Mouse (Mus musculus): Measurements from ENCODE around the gene Nadk.

GRCm38 (mm10) chr4:155563400-155564231 is 1.4 kb downstream of the Nadk start:
- TF ChIP-seq ZNF384 (IDR thresholded peaks at IDR 0.05; ENCODE audit: low read depth, low read length) (no peak), ZC3H11A (IDR thresholded peaks at IDR 0.05; ENCODE audit: borderline replicate concordance, low read depth, low read length) (no peak)
